Mouse (Mus musculus): ENCODE data around the gene Gm5089. TPM values are rescaled to one million over a fixed set of nuclear protein-coding genes. Genes with fewer than 3 reads are reported as not detected.

Gm5089 gene
- polyA plus RNA-seq, 1 experiment, result not detected

DNA sequence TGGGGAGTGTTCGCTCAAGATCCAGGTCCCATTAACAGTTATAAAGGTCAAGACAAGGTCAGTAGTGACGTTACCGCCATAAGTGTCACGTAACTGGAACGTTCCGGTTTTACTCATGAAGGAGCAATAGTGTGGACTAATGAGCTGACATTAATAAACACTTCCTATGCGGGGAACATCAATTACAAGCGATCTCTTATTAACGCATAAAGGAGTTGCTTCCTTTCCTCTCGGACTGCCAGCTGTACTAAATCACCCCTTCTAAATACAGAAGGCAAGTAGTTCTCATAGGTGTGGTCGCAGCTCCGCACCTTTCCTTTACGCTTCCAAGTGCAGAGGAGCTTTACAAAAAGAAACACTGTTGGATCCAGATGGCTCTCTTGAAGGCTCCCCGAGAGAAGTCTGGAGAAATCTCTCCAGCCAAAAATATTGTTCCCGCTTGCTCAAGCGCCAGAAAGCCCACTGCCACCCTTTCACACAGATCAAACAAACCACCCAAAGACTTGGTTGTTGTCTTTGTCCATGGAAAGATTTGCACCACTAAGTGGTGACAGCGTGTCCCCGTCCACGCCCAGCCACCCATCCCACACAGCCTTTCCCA, 62.4 kb downstream of the Gm5089 start:
- H3K4me3 ChIP-seq (ENCODE audit: control insufficient read depth, low read depth, low read length), result no peak overlapping the region
- no peaks in the 10 kb centered on the region for H3K4me1 ChIP-seq (ENCODE audit: control insufficient read depth, insufficient read depth, low read length)
- no peaks in the 10 kb centered on the region for H3K36me3 ChIP-seq (ENCODE audit: control insufficient read depth, insufficient read depth, low read length)
- TF ChIP-seq CTCF (IDR thresholded peaks at IDR 0.05; ENCODE audit: control insufficient read depth, insufficient read depth, insufficient replicate concordance, low read depth, low read length) (no peak), POLR2A (IDR thresholded peaks at IDR 0.05; ENCODE audit: control insufficient read depth, low read depth, low read length) (no peak)
- H3K27ac ChIP-seq (ENCODE audit: control insufficient read depth, insufficient read depth, low read depth, low read length), result no peak overlapping the region
- no peaks in the 10 kb centered on the region for H3K27me3 ChIP-seq (ENCODE audit: control insufficient read depth, insufficient read depth, low read length)

DNA sequence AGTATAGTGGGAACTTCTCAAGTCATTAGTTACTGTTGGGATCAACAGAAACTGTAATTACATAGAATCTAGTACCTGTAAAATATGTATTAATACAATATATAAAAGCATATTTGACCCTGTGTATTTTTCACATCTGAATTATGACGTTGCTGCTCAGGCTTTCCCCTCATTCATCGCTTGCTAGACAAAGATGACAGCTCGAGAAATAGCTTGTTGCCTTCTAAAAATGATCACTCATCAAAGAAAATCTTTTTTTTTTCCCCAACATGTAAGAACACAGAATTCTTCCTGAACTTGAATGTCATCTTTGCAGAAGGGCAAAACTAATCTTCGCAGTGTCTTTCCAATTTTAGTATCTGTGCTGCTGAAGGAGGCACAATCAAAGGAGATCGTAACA, 63.1 kb downstream of the Gm5089 start:
- Histone ChIP-seq H3K27ac (ENCODE audit: control insufficient read depth, insufficient read depth, low read depth, low read length) (no peak overlapping the region), H3K36me3 (ENCODE audit: control insufficient read depth, insufficient read depth, low read length) (no peaks in the 10 kb centered on the region), H3K4me3 (ENCODE audit: control insufficient read depth, low read depth, low read length) (no peak overlapping the region), H3K4me1 (ENCODE audit: control insufficient read depth, insufficient read depth, low read length) (no peaks in the 10 kb centered on the region), H3K27me3 (ENCODE audit: control insufficient read depth, insufficient read depth, low read length) (no peaks in the 10 kb centered on the region)
- TF ChIP-seq POLR2A (IDR thresholded peaks at IDR 0.05; ENCODE audit: control insufficient read depth, low read depth, low read length), result no peak
- no peak for TF ChIP-seq CTCF (IDR thresholded peaks at IDR 0.05; ENCODE audit: control insufficient read depth, insufficient read depth, insufficient replicate concordance, low read depth, low read length)

DNA sequence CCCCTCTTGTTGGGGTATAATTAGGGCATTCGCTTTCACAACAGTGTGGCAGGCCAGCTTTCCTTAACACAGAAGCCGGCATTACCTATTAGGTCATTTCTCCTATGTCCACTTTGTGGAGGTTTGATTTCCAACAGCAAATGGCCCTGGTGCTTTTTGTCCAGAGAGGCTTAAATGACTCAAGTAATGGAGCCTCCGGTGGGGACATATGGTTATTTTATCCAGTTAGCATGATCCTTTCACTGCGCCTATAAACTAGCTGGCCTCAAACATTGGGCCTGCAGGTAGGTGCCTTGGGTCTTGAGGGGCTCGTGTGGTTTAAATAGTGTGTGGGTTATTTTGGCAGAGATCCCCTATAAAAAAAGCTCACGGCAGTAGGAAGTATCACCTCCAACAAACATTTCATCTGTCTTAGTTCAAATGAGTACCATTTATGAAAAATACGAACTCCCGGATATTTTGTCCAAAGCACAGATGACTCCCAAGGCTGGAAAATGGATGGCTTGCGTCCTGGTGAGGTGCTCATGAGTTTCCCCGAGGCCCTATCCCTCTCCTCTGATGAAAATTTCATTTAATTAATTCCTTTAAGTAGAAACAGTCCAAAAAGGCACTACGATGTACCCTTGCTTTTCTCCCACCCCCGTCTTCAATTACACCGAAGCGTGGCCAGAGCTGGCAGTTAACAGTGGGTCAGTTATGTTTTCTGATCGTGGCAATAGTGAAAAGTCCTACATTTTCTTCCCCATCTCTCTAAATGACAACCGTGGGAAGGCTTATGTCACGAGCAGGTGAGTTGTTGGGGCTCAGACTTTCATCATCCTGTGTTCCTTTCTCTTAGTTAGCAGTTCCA, 64.4 kb downstream of the Gm5089 start:
- no peak overlapping the region for H3K27ac ChIP-seq (ENCODE audit: control insufficient read depth, insufficient read depth, low read depth, low read length)
- H3K27me3 ChIP-seq (ENCODE audit: control insufficient read depth, insufficient read depth, low read length), result no peaks in the 10 kb centered on the region
- no peak for TF ChIP-seq POLR2A (IDR thresholded peaks at IDR 0.05; ENCODE audit: control insufficient read depth, low read depth, low read length)
- TF ChIP-seq CTCF (IDR thresholded peaks at IDR 0.05; ENCODE audit: control insufficient read depth, insufficient read depth, insufficient replicate concordance, low read depth, low read length), result no peak
- no peaks in the 10 kb centered on the region for H3K36me3 ChIP-seq (ENCODE audit: control insufficient read depth, insufficient read depth, low read length)
- no peaks in the 10 kb centered on the region for H3K4me1 ChIP-seq (ENCODE audit: control insufficient read depth, insufficient read depth, low read length)
- H3K4me3 ChIP-seq (ENCODE audit: control insufficient read depth, low read depth, low read length), result no peak overlapping the region

DNA sequence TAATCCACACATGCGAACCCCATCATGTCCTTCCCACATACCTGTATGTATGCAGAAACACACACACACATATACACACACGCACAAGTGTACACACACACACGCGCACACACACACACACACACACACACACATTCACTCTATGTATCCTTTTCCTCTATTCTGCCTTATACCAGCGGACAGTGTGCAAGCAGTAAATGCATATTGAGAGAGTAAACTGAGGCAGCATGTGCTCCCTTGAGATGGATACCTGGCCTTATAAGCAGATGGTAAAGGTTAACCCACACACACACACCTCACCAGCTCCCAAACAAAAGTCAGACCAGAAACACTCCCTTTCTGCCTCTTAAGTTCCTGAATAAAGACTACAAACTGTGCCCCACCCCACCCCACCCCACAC, 65.2 kb downstream of the Gm5089 start:
- no peaks in the 10 kb centered on the region for H3K36me3 ChIP-seq (ENCODE audit: control insufficient read depth, insufficient read depth, low read length)
- no peak overlapping the region for H3K4me3 ChIP-seq (ENCODE audit: control insufficient read depth, low read depth, low read length)
- H3K27me3 ChIP-seq (ENCODE audit: control insufficient read depth, insufficient read depth, low read length), result no peaks in the 10 kb centered on the region
- no peak for TF ChIP-seq CTCF (IDR thresholded peaks at IDR 0.05; ENCODE audit: control insufficient read depth, insufficient read depth, insufficient replicate concordance, low read depth, low read length)
- no peak for TF ChIP-seq POLR2A (IDR thresholded peaks at IDR 0.05; ENCODE audit: control insufficient read depth, low read depth, low read length)
- H3K27ac ChIP-seq (ENCODE audit: control insufficient read depth, insufficient read depth, low read depth, low read length), result no peak overlapping the region
- 0 out of 2 replicates have a peak, but pooled peaks cover 1% of the 10 kb centered on the region for H3K4me1 ChIP-seq (ENCODE audit: control insufficient read depth, insufficient read depth, low read length)

DNA sequence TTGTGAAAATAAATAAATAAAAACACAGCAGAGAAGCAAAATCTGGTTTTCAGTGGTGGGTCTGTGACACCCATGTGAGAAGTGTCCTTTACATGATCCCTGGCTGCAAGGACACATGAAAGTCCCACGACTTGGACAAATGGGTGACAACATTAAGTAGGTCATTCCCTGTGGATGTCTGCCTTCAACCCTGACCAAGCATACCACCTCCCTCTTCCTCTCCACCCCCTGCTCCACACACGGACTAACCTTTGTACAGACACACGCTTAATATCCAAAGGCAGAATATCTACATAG, 65.7 kb downstream of the Gm5089 start:
- no peak for TF ChIP-seq POLR2A (IDR thresholded peaks at IDR 0.05; ENCODE audit: control insufficient read depth, low read depth, low read length)
- TF ChIP-seq CTCF (IDR thresholded peaks at IDR 0.05; ENCODE audit: control insufficient read depth, insufficient read depth, insufficient replicate concordance, low read depth, low read length), result no peak

More for the DNA sequence above, 65.7 kb downstream of the Gm5089 start:
- Histone ChIP-seq H3K27ac (ENCODE audit: control insufficient read depth, insufficient read depth, low read depth, low read length) (no peak overlapping the region), H3K36me3 (ENCODE audit: control insufficient read depth, insufficient read depth, low read length) (no peaks in the 10 kb centered on the region), H3K27me3 (ENCODE audit: control insufficient read depth, insufficient read depth, low read length) (no peaks in the 10 kb centered on the region), H3K4me3 (ENCODE audit: control insufficient read depth, low read depth, low read length) (no peak overlapping the region), H3K4me1 (ENCODE audit: control insufficient read depth, insufficient read depth, low read length) (0 out of 2 replicates have a peak, but pooled peaks cover 2% of the 10 kb centered on the region)

Other genes starting within 250 kb of the Gm5089 start
- gene Zic5, start 14.6 kb upstream of the Gm5089 start, polyA plus RNA-seq (2012; rRNA removed), result 24.9 and 27.7 TPM in 2 replicates
- 0.05 TPM in 1 of 2 replicates, not detected in the other for gene Zic2, start 24.3 kb upstream of the Gm5089 start, polyA plus RNA-seq (2012; rRNA removed)
- not detected in 2 replicates for gene Gm10837, start 39.5 kb upstream of the Gm5089 start, polyA plus RNA-seq (2012; rRNA removed)
- 46.3 and 47.4 TPM in 2 replicates for gene Pcca, start 83.2 kb upstream of the Gm5089 start, polyA plus RNA-seq (2012; rRNA removed)